Mouse (Mus musculus) embryonic facial prominence, embryonic 11.5 days (tissue): Measurements from ENCODE around the gene Cox8a. TPM values are rescaled to one million over a fixed set of nuclear protein-coding genes. Genes with fewer than 3 reads are reported as not detected.
A peak's percentile ranks its signal among the peaks of the same experiment; 100 is the strongest.

Experiments used
- ATAC-seq: fragments of 200-750 bp; cut with Nextera tagmentation; replicated peaks from 2 replicates; pipeline ENCODE4 v1.8.0; 2017; ENCODE audit warnings: low read depth; ENCODE audit not compliant: insufficient number of reproducible peaks, low FRiP score, low TSS enrichment
- DNase-seq: peaks from one replicate; pipeline ENCODE4 v3.0.0-alpha.2; 2015; ENCODE audit warnings: low spot score
- H3K27ac ChIP-seq: fragments of 300-500 bp; sonication (generic); replicated peaks from 2 replicates; pipeline ENCODE4 v1.5.1; 2014; ENCODE audit warnings: mild to moderate bottlenecking, low read depth, low read length, control low read depth
- H3K27me3 ChIP-seq: fragments of 300-500 bp; sonication (generic); 2 replicates; pipeline ENCODE4 v1.6.1; 2014; ENCODE audit warnings: mild to moderate bottlenecking, low read length, moderate library complexity, mixed read lengths; ENCODE audit not compliant: control insufficient read depth, insufficient read depth
- H3K36me3 ChIP-seq: fragments of 300-500 bp; sonication (generic); replicated peaks from 2 replicates; pipeline ENCODE4 v1.6.1; 2014; ENCODE audit warnings: low read depth, mild to moderate bottlenecking, low read length, moderate library complexity, mixed read lengths; ENCODE audit not compliant: control insufficient read depth, insufficient read depth
- H3K4me1 ChIP-seq: fragments of 300-500 bp; sonication (generic); 2 replicates; pipeline ENCODE4 v1.6.1; 2014; ENCODE audit warnings: low read length, mixed read lengths; ENCODE audit not compliant: control insufficient read depth, insufficient read depth
- H3K4me2 ChIP-seq: fragments of 300-500 bp; sonication (generic); 2 replicates; pipeline ENCODE4 v1.6.1; 2014; ENCODE audit warnings: low read depth, mild to moderate bottlenecking, control low read depth, low read length, moderate library complexity
- H3K4me3 ChIP-seq: fragments of 300-500 bp; sonication (generic); 2 replicates; pipeline ENCODE4 v1.5.1; 2014; ENCODE audit warnings: low read depth, low read length, control low read depth
- H3K9ac ChIP-seq: fragments of 300-500 bp; sonication (generic); replicated peaks from 2 replicates; pipeline ENCODE4 v1.6.1; 2014; ENCODE audit warnings: mild to moderate bottlenecking, control low read depth, low read length
- H3K9me3 ChIP-seq: fragments of 300-500 bp; sonication (generic); replicated peaks from 2 replicates; pipeline ENCODE4 v1.6.1; 2016; ENCODE audit warnings: mild to moderate bottlenecking, low read length, inconsistent platforms, mixed read lengths; ENCODE audit not compliant: control insufficient read depth
- WGBS: fragments of 180-500 bp; shearing (Covaris S2); extraction: QIAGEN DNeasy Blood & Tissue Kit; methylation state at CpG from one replicate; pipeline ENCODE4 v1.1.7; 2014; 5-methylcytosine and 5-hydroxymethylcytosine counted together
- polyA plus RNA-seq: library from polyadenylated mRNA; unstranded; fragments of >200 nt; fragmentation: Nextera tagmentation; extraction: Ambion mirVana; gene quantifications from 2 replicates; pipeline ENCODE4 v1.2.1, GENCODE M21; 2014

Gene Cox8a
- polyA plus RNA-seq, 1 experiment from 2014 or later: 741 TPM

GRCm38 (mm10) chr19:7180756-7181405 is 36.5 kb downstream of the Cox8a start:
- no peaks in the 10 kb centered on the region for H3K9me3 ChIP-seq
- no peak overlapping the region for H3K4me3 ChIP-seq
- DNase-seq (no peak), ATAC-seq (no peak)
- H3K27me3 ChIP-seq: 0 out of 2 replicates have a peak, but pooled peaks cover under 1% of the 10 kb centered on the region
- H3K4me1 ChIP-seq: peaks cover 17% of the 10 kb centered on the region
- WGBS: 76% methylated on average over 8 of the region's 8 CpGs
- no peaks in the 10 kb centered on the region for H3K36me3 ChIP-seq
- H3K9ac ChIP-seq: no peak overlapping the region
- no peak overlapping the region for H3K4me2 ChIP-seq
- H3K27ac ChIP-seq: no peak overlapping the region

- Histone ChIP-seq H3K4me2 (no peak overlapping the region), H3K27ac (no peak overlapping the region), H3K9me3 (no peaks in the 10 kb centered on the region), H3K4me1 (peaks cover 9% of the 10 kb centered on the region), H3K9ac (no peak overlapping the region), H3K4me3 (no peak overlapping the region), H3K27me3 (no peaks in the 10 kb centered on the region), H3K36me3 (no peaks in the 10 kb centered on the region)
- WGBS: 35% methylated on average over 3 of the region's 3 CpGs
- ATAC-seq (no peak), DNase-seq (no peak)
Observed at GRCm38 (mm10) chr19:7178841-7179452, 38.5 kb downstream of the Cox8a start.

- Histone ChIP-seq H3K9ac (no peak overlapping the region), H3K27me3 (no peaks in the 10 kb centered on the region), H3K9me3 (no peaks in the 10 kb centered on the region), H3K4me2 (no peak overlapping the region), H3K36me3 (no peaks in the 10 kb centered on the region), H3K27ac (no peak overlapping the region), H3K4me1 (peaks cover 9% of the 10 kb centered on the region), H3K4me3 (no peak overlapping the region)
- no peak for ATAC-seq
- peak; percentile 15 for DNase-seq
- WGBS: 55% methylated on average over 13 of the region's 13 CpGs
Observed at GRCm38 (mm10) chr19:7177804-7178511, 39.5 kb downstream of the Cox8a start.

- Histone ChIP-seq H3K9ac (no peak overlapping the region), H3K9me3 (no peaks in the 10 kb centered on the region), H3K4me3 (no peak overlapping the region), H3K27me3 (no peaks in the 10 kb centered on the region), H3K36me3 (no peaks in the 10 kb centered on the region), H3K4me2 (no peak overlapping the region), H3K4me1 (peaks cover 11% of the 10 kb centered on the region; the same call in 1 of the 2 replicates), H3K27ac (no peak overlapping the region)
- no peak for ATAC-seq
- 10% methylated on average over 11 of the region's 11 CpGs for WGBS
- no peak for DNase-seq
Observed at GRCm38 (mm10) chr19:7176041-7176696, 41.2 kb downstream of the Cox8a start.

- Histone ChIP-seq H3K4me2 (no peak overlapping the region), H3K36me3 (no peaks in the 10 kb centered on the region), H3K9me3 (no peaks in the 10 kb centered on the region), H3K27me3 (peaks cover 7% of the 10 kb centered on the region), H3K9ac (peak overlapping the region; percentile 7; the same call in 1 of the 2 replicates), H3K27ac (no peak overlapping the region), H3K4me3 (no peak overlapping the region), H3K4me1 (peaks cover 11% of the 10 kb centered on the region; the same call in 1 of the 2 replicates)
- DNase-seq (peak; percentile 74), ATAC-seq (peak; percentile 87)
- WGBS: 17% methylated on average over 13 of the region's 13 CpGs
Observed at GRCm38 (mm10) chr19:7172051-7172866, 45.2 kb downstream of the Cox8a start.

GRCm38 (mm10) chr19:7171447-7171846 is 46.0 kb downstream of the Cox8a start:
- no peak overlapping the region for H3K27ac ChIP-seq
- ATAC-seq (peak; percentile 12; the same call in 1 of the 2 replicates), DNase-seq (peak; percentile 39)
- H3K36me3 ChIP-seq: no peaks in the 10 kb centered on the region
- H3K4me2 ChIP-seq: no peak overlapping the region
- WGBS: 7% methylated on average over 8 of the region's 8 CpGs
- H3K9ac ChIP-seq: no peak overlapping the region; the same call in 1 of the 2 replicates
- H3K9me3 ChIP-seq: no peaks in the 10 kb centered on the region
- peaks cover 15% of the 10 kb centered on the region for H3K27me3 ChIP-seq
- H3K4me1 ChIP-seq: peaks cover 11% of the 10 kb centered on the region; the same call in 1 of the 2 replicates
- H3K4me3 ChIP-seq: no peak overlapping the region

- no peak for DNase-seq
Observed at GRCm38 (mm10) chr19:7170916-7171315, 46.5 kb downstream of the Cox8a start.

More at GRCm38 (mm10) chr19:7170916-7171315, 46.5 kb downstream of the Cox8a start:
- no peak overlapping the region for H3K4me3 ChIP-seq
- no peak for ATAC-seq
- H3K36me3 ChIP-seq: no peaks in the 10 kb centered on the region
- no peak overlapping the region for H3K4me2 ChIP-seq
- H3K27ac ChIP-seq: no peak overlapping the region
- peaks cover 9% of the 10 kb centered on the region; the same call in 1 of the 2 replicates for H3K4me1 ChIP-seq
- peaks cover 20% of the 10 kb centered on the region for H3K27me3 ChIP-seq
- 66% methylated on average over 6 of the region's 6 CpGs for WGBS
- no peaks in the 10 kb centered on the region for H3K9me3 ChIP-seq
- H3K9ac ChIP-seq: no peak overlapping the region
